Mouse (Mus musculus) urinary bladder, postnatal 4 days (tissue): ENCODE data around the gene Tent4b.
"Not testable (repeated sequence)": the region's sequence is repeated elsewhere in the genome, so short reads cannot be mapped to it uniquely, and the experiment has no call there.

Experiments used
- DNase-seq, 2 experiments: peaks; one replicate each; pipeline ENCODE4 v3.0.0; 2021 to 2022; ENCODE audit warnings: low spot score in 2 of 2

Gene Tent4b

GRCm38 (mm10) chr8:88198945-88199571 is at the start of gene Tent4b:
TSS of gene Tent4b (plus strand) at chr8:88199213.
- peak; percentile 93 for DNase-seq

- DNase-seq: no peak
These were observed 48.1 kb upstream of the Tent4b start for GRCm38 (mm10) chr8:88150910-88151371.

- no peak for DNase-seq
These were observed 38.6 kb upstream of the Tent4b start for GRCm38 (mm10) chr8:88160237-88160995.

- peak; percentile 22 to 72 for DNase-seq
These were observed 37.6 kb upstream of the Tent4b start for GRCm38 (mm10) chr8:88161439-88161838.

- DNase-seq: no peak
These were observed 23.7 kb upstream of the Tent4b start for GRCm38 (mm10) chr8:88175264-88175663.

- no peak for DNase-seq
These were observed 21.7 kb upstream of the Tent4b start for GRCm38 (mm10) chr8:88177291-88177690.

GRCm38 (mm10) chr8:88183121-88183520 is 15.9 kb upstream of the Tent4b start:
- no peak for DNase-seq

- DNase-seq: no peak
These were observed 14.1 kb upstream of the Tent4b start for GRCm38 (mm10) chr8:88184914-88185313.

- DNase-seq: no peak
These were observed 13.3 kb upstream of the Tent4b start for GRCm38 (mm10) chr8:88185716-88186115.

GRCm38 (mm10) chr8:88197328-88197727 is 1.7 kb upstream of the Tent4b start:
- no peak for DNase-seq

- DNase-seq: no peak
These were observed 465 bp upstream of the Tent4b start for GRCm38 (mm10) chr8:88198551-88198944.

- DNase-seq: peak in 1 of 2 experiments; percentile 30
These were observed 938 bp downstream of the Tent4b start for GRCm38 (mm10) chr8:88199700-88200601.

GRCm38 (mm10) chr8:88200724-88201495 is 1.9 kb downstream of the Tent4b start:
- DNase-seq: no peak

GRCm38 (mm10) chr8:88201641-88202040 is 2.6 kb downstream of the Tent4b start:
- no peak for DNase-seq

- no peak for DNase-seq
These were observed 7.0 kb downstream of the Tent4b start for GRCm38 (mm10) chr8:88206016-88206415.

GRCm38 (mm10) chr8:88207121-88207821 is 8.3 kb downstream of the Tent4b start:
- no peak for DNase-seq

- DNase-seq: not testable (repeated sequence)
These were observed 11.2 kb downstream of the Tent4b start for GRCm38 (mm10) chr8:88209930-88210827.

GRCm38 (mm10) chr8:88221353-88221752 is 22.3 kb downstream of the Tent4b start:
- DNase-seq: no peak

- no peak for DNase-seq
These were observed 26.3 kb downstream of the Tent4b start for GRCm38 (mm10) chr8:88225358-88225757.

- DNase-seq: no peak
These were observed 28.8 kb downstream of the Tent4b start for GRCm38 (mm10) chr8:88227851-88228250.
